Mouse (Mus musculus) megakaryocyte, embryonic 14.5 days (primary cell): ENCODE measurements at regions not wholly inside any gene's neighbourhood (a gene's known extent, or its start where the extent isn't known, plus 50 kb on each side); places are given as distances from the start of the nearest gene placed in this dataset.

Experiments used
- FLI1 ChIP-seq: IDR thresholded peaks from 2 replicates; pipeline ENCODE4 v1.6.1; 2012; ENCODE audit warnings: low read length, inconsistent platforms, mixed read lengths
- GATA1 ChIP-seq: IDR thresholded peaks from 3 replicates; pipeline ENCODE4 v1.6.1; 2012; ENCODE audit warnings: mixed read lengths, low read length, inconsistent platforms, borderline replicate concordance

GRCm38 (mm10) chr4:33555966-33556365, 245.9 kb downstream of the Rngtt start:
- TF ChIP-seq GATA1 (no peak), FLI1 (no peak)
